Mouse (Mus musculus): ENCODE data around the gene Ccnt1. TPM values are rescaled to one million over a fixed set of nuclear protein-coding genes. Genes with fewer than 3 reads are reported as not detected.

The Ccnt1 gene
- 53.1 and 59.1 TPM in 2 replicates for total RNA-seq (2012; rRNA removed)

- no peak for DNase-seq (ENCODE audit: low read depth, low spot score)
- Histone ChIP-seq H3K36me3 (ENCODE audit: control insufficient read depth, insufficient read depth, low read length, poor library complexity, severe bottlenecking) (no peaks in the 10 kb centered on the region; the same call in 1 of the 2 replicates), H3K9me3 (ENCODE audit: control insufficient read depth, insufficient read depth, low read depth, low read length) (no peaks in the 10 kb centered on the region), H3K4me1 (ENCODE audit: control insufficient read depth in 2 of 2, insufficient read depth in 2 of 2, low read length in 2 of 2, poor library complexity in 1 of 2) (peaks cover 0 to under 1% of the 10 kb centered on the region in 2 experiments; a peak in 1 of 4 replicates), H3K4me3 (ENCODE audit: insufficient read depth in 1 of 2, low read depth in 1 of 2, low read length in 2 of 2, poor library complexity in 1 of 2, severe bottlenecking in 1 of 2) (no peak within 1 kb of the TSS), H3K9ac (ENCODE audit: insufficient read depth, low read depth, low read length, poor library complexity, severe bottlenecking) (no peak within 1 kb of the TSS), H3K27ac (ENCODE audit: insufficient read depth, low read depth, low read length, poor library complexity, severe bottlenecking) (no peak within 1 kb of the TSS)
- TF ChIP-seq CHD2 (IDR thresholded peaks at IDR 0.05; ENCODE audit: low read depth, low read length): no peak
- no peak for TF ChIP-seq MAFK (IDR thresholded peaks at IDR 0.05; ENCODE audit: insufficient read depth, low read depth, low read length)
- no peak for TF ChIP-seq ZC3H11A (IDR thresholded peaks at IDR 0.05; ENCODE audit: borderline replicate concordance, low read depth, low read length)
- no peak for TF ChIP-seq HCFC1 (IDR thresholded peaks at IDR 0.05; ENCODE audit: borderline replicate concordance, insufficient read depth, low read length)
- TF ChIP-seq ZNF384 (IDR thresholded peaks at IDR 0.05; ENCODE audit: low read depth, low read length): no peak
- in situ Hi-C loops (cut with MboI; ENCODE audit: low sequenced_read_pairs in 2 of 2, unreplicated experiment in 2 of 2): no loop called here
Measured at GRCm38 (mm10) chr15:98570873-98571538, at the start of gene Ccnt1, which contains the start of gene 4930415O20Rik. Gene Ccnt1, minus strand, starts transcription at chr15:98570923. Gene 4930415O20Rik, plus strand, starts transcription at chr15:98571004.

GRCm38 (mm10) chr15:98617176-98617537, 46.4 kb upstream of the Ccnt1 start:
- TF ChIP-seq CHD2 (IDR thresholded peaks at IDR 0.05; ENCODE audit: low read depth, low read length) (peak; percentile 85), ZC3H11A (IDR thresholded peaks at IDR 0.05; ENCODE audit: borderline replicate concordance, low read depth, low read length) (peak; percentile 67; the same call in 1 of the 2 replicates), ZNF384 (IDR thresholded peaks at IDR 0.05; ENCODE audit: low read depth, low read length) (0 out of 2 replicates have a peak, but pooled peaks have one; percentile 34), MAFK (IDR thresholded peaks at IDR 0.05; ENCODE audit: insufficient read depth, low read depth, low read length) (no peak)
- no peaks in the 10 kb centered on the region for H3K36me3 ChIP-seq (ENCODE audit: control insufficient read depth, insufficient read depth, low read length, poor library complexity, severe bottlenecking)
- no peaks in the 10 kb centered on the region for H3K9me3 ChIP-seq (ENCODE audit: control insufficient read depth, insufficient read depth, low read depth, low read length)
- no peak overlapping the region for H3K27ac ChIP-seq (ENCODE audit: insufficient read depth, low read depth, low read length, poor library complexity, severe bottlenecking)
- no peak overlapping the region for H3K4me3 ChIP-seq (ENCODE audit: insufficient read depth in 1 of 2, low read depth in 1 of 2, low read length in 2 of 2, poor library complexity in 1 of 2, severe bottlenecking in 1 of 2)
- in situ Hi-C loops (cut with MboI; ENCODE audit: low sequenced_read_pairs in 2 of 2, unreplicated experiment in 2 of 2): loop anchor here in 1 of 2 experiments (5.0 kb wide), 1 partner anchor 40 kb away; no protein-coding TSS in a partner anchor
- peaks cover 0 to 8% of the 10 kb centered on the region in 2 experiments; a peak in 3 of 4 replicates for H3K4me1 ChIP-seq (ENCODE audit: control insufficient read depth in 2 of 2, insufficient read depth in 2 of 2, low read length in 2 of 2, poor library complexity in 1 of 2)
- H3K9ac ChIP-seq (ENCODE audit: insufficient read depth, low read depth, low read length, poor library complexity, severe bottlenecking): 0 out of 2 replicates have a peak overlapping the region, but pooled peaks have one; percentile 30
- peak; percentile 86 for DNase-seq (ENCODE audit: low read depth, low spot score)

- H3K27ac ChIP-seq (ENCODE audit: insufficient read depth, low read depth, low read length, poor library complexity, severe bottlenecking): no peak overlapping the region
- in situ Hi-C loops (cut with MboI; ENCODE audit: low sequenced_read_pairs in 2 of 2, unreplicated experiment in 2 of 2): loop anchor here in 1 of 2 experiments (5.0 kb wide), 1 partner anchor 39 kb away; no protein-coding TSS in a partner anchor
- H3K9me3 ChIP-seq (ENCODE audit: control insufficient read depth, insufficient read depth, low read depth, low read length): no peaks in the 10 kb centered on the region
- DNase-seq (ENCODE audit: low read depth, low spot score): no peak
- no peak overlapping the region for H3K4me3 ChIP-seq (ENCODE audit: insufficient read depth in 1 of 2, low read depth in 1 of 2, low read length in 2 of 2, poor library complexity in 1 of 2, severe bottlenecking in 1 of 2)
- no peaks in the 10 kb centered on the region for H3K36me3 ChIP-seq (ENCODE audit: control insufficient read depth, insufficient read depth, low read length, poor library complexity, severe bottlenecking)
- peaks cover 0 to 5% of the 10 kb centered on the region in 2 experiments; a peak in 1 of 4 replicates for H3K4me1 ChIP-seq (ENCODE audit: control insufficient read depth in 2 of 2, insufficient read depth in 2 of 2, low read length in 2 of 2, poor library complexity in 1 of 2)
- TF ChIP-seq CHD2 (IDR thresholded peaks at IDR 0.05; ENCODE audit: low read depth, low read length) (no peak), ZC3H11A (IDR thresholded peaks at IDR 0.05; ENCODE audit: borderline replicate concordance, low read depth, low read length) (no peak), MAFK (IDR thresholded peaks at IDR 0.05; ENCODE audit: insufficient read depth, low read depth, low read length) (no peak), HCFC1 (IDR thresholded peaks at IDR 0.05; ENCODE audit: borderline replicate concordance, insufficient read depth, low read length) (no peak), ZNF384 (IDR thresholded peaks at IDR 0.05; ENCODE audit: low read depth, low read length) (no peak)
- no peak overlapping the region for H3K9ac ChIP-seq (ENCODE audit: insufficient read depth, low read depth, low read length, poor library complexity, severe bottlenecking)
Measured at GRCm38 (mm10) chr15:98616362-98617175, 45.8 kb upstream of the Ccnt1 start.

GRCm38 (mm10) chr15:98615751-98616150, 45.0 kb upstream of the Ccnt1 start:
- Histone ChIP-seq H3K4me1 (ENCODE audit: control insufficient read depth in 2 of 2, insufficient read depth in 2 of 2, low read length in 2 of 2, poor library complexity in 1 of 2) (peaks cover 0 to 3% of the 10 kb centered on the region in 2 experiments; a peak in 1 of 4 replicates), H3K36me3 (ENCODE audit: control insufficient read depth, insufficient read depth, low read length, poor library complexity, severe bottlenecking) (no peaks in the 10 kb centered on the region), H3K9me3 (ENCODE audit: control insufficient read depth, insufficient read depth, low read depth, low read length) (no peaks in the 10 kb centered on the region), H3K27ac (ENCODE audit: insufficient read depth, low read depth, low read length, poor library complexity, severe bottlenecking) (no peak overlapping the region), H3K9ac (ENCODE audit: insufficient read depth, low read depth, low read length, poor library complexity, severe bottlenecking) (no peak overlapping the region), H3K4me3 (ENCODE audit: insufficient read depth in 1 of 2, low read depth in 1 of 2, low read length in 2 of 2, poor library complexity in 1 of 2, severe bottlenecking in 1 of 2) (no peak overlapping the region)
- in situ Hi-C loops (cut with MboI; ENCODE audit: low sequenced_read_pairs in 2 of 2, unreplicated experiment in 2 of 2): loop anchor here in 1 of 2 experiments (5.0 kb wide), 1 partner anchor 38 kb away; no protein-coding TSS in a partner anchor
- DNase-seq (ENCODE audit: low read depth, low spot score): no peak
- TF ChIP-seq MAFK (IDR thresholded peaks at IDR 0.05; ENCODE audit: insufficient read depth, low read depth, low read length): no peak
- no peak for TF ChIP-seq ZNF384 (IDR thresholded peaks at IDR 0.05; ENCODE audit: low read depth, low read length)
- no peak for TF ChIP-seq ZC3H11A (IDR thresholded peaks at IDR 0.05; ENCODE audit: borderline replicate concordance, low read depth, low read length)
- no peak for TF ChIP-seq CHD2 (IDR thresholded peaks at IDR 0.05; ENCODE audit: low read depth, low read length)
- TF ChIP-seq HCFC1 (IDR thresholded peaks at IDR 0.05; ENCODE audit: borderline replicate concordance, insufficient read depth, low read length): no peak

All from ES-E14 (cell line).